Mouse (Mus musculus) lung, postnatal 10 days (tissue): ENCODE results near the gene Rad9a.

Source experiments
- DNase-seq: peaks from one replicate; pipeline ENCODE4 v3.0.0; 2021

Gene Rad9a

GRCm38 (mm10) chr19:4162646-4163542 is 38.6 kb downstream of the Rad9a start, which contains the start of gene Rps6kb2:
Rps6kb2 (minus strand) TSS chr19:4163354.
- peak; percentile 97 for DNase-seq

DNA sequence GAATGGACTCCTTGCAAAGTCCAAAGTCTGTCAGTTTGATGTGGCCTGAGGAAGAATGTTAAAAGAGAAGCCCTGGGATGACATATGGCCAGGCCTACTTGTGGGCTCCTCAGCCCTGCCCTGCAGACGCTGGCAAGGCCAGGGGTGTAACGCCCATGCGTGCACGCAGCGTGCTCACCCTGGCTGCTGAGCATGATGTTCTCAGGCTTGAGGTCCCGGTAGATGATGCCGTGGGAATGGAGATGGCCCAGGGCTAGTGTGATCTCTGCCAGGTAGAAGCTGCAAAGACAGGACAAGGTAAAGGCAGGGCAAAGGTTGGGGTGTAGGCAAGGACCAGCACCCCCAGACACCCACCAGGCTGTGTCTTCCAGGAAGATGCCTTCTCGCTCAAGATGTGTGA is 42.4 kb downstream of the Rad9a start:
- DNase-seq, result no peak

- DNase-seq, result no peak
These were observed 44.7 kb downstream of the Rad9a start for GRCm38 (mm10) chr19:4156771-4157170.

GRCm38 (mm10) chr19:4156073-4156579 is 45.3 kb downstream of the Rad9a start:
- no peak for DNase-seq

DNA sequence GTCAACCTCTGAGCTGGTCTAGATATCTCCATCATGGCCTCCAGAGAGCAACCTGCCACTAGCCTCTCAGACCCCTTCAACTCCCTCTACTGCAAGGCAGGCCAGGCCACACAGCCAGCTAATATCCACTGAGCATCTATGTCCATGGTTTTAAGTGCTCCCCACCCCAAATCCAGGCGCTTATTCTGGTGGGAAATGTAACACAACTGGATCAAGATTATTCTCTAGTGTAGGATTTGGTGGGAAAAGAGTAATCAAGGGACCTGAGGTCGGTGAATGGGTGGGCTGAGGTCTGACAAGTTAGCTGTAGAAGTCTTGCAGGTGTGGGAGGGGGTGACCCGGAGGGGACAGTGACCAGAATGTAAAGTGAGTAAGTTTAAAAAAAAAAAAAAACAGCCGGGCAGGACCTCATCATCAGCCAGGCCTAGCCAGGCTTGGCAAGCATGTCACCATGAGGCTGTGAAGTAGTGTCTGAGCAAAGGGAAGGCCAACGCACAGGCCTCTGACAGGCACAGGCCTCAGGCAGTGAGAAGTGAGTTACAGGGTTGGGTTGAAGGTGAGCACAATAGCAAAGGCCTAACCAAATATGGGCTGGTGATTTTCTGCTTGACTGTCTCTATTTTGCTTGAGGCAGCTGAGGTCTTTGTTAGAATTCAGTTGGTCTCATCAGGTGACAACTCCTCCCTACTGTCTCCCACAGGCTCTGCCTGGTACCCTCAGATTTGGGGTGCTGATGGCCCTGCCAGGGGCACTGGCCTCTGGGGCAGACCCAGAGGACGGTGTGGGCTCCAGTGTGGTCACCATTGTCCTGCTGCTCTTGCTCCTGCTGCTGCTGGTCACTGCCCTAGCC is 46.0 kb downstream of the Rad9a start:
- no peak for DNase-seq

DNA sequence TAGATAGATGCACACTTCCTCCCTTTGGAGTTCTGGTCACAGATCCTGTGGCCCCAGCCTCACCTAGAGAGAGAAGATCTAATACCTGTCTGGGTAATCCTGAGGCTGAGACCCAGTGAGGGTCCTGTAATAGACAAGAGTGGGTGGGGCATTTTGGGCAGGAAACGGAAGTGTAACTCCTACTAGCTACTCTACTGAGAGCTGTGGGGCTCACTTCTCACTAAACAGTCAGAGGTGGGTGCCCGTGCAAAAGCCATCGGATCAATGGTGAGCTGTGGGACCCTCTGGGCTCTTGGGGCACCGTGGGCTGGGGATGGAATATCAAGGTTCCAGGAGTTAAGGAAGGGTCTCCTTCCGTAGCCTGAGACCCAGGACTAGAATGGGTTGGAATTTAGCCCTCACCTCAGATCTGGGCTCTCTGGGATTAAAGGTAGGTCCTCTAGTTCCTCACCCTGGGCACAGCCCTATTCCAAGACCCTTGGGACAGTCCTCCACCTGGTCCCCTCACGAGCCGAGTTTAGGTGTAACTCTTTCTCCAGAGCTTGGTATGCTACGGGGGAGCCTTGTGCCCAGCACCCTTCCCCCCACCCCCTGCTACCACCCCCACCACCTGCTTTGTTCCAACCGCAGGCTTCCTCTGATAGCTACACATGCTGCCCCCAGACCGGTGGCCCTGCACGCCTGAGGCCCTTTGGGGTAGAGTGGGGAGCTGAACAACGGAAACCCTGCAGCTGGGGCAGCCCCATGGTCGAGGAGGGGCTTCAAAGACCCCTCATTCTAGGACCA is 46.8 kb downstream of the Rad9a start:
- no peak for DNase-seq

GRCm38 (mm10) chr19:4153232-4153654 is 48.2 kb downstream of the Rad9a start, which contains the start of gene Ptprcap:
Ptprcap (plus strand) TSS chr19:4153604.
- no peak for DNase-seq

DNA sequence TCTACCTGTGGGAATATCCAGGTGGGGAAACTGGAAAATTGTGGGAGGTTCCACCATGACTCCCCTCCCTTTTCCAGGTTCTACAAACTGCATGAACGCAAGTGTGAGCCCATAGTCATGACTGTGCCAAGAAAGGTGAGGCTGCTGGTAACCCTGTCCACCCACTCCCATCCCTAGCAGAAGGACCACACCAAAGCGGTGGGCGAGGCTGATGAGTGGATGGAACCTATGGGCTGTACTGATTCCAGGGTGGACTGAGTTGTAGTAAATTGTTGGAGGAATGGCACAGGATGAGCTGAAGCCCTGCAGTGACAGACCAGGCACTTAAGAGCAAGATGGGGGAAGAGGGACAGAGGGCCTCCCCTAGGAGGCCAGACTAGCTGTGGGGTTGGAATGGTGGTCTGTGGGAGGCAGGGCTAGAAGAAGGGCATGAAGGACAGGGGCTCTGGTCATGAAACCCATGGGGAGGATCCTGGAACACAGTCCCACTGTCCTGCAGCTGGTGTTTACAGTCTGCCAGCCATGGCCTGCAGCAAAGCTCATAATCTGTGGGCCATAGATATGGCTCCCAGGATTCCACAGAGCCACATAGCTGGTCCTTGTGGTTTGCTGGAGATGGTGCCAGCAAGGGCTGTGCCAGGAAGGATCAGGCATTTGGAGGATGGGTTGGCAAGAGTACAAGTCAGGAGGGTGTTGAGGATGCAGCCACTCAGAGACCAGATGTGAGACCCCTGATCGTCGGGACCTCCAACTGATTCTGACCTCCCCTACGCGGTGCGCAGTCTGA is 48.8 kb downstream of the Rad9a start:
- no peak for DNase-seq

- DNase-seq, result no peak
These were observed 49.6 kb downstream of the Rad9a start for GRCm38 (mm10) chr19:4151898-4152297.

GRCm38 (mm10) chr19:4151488-4151860 is 50.0 kb downstream of the Rad9a start:
- DNase-seq, result no peak

DNA sequence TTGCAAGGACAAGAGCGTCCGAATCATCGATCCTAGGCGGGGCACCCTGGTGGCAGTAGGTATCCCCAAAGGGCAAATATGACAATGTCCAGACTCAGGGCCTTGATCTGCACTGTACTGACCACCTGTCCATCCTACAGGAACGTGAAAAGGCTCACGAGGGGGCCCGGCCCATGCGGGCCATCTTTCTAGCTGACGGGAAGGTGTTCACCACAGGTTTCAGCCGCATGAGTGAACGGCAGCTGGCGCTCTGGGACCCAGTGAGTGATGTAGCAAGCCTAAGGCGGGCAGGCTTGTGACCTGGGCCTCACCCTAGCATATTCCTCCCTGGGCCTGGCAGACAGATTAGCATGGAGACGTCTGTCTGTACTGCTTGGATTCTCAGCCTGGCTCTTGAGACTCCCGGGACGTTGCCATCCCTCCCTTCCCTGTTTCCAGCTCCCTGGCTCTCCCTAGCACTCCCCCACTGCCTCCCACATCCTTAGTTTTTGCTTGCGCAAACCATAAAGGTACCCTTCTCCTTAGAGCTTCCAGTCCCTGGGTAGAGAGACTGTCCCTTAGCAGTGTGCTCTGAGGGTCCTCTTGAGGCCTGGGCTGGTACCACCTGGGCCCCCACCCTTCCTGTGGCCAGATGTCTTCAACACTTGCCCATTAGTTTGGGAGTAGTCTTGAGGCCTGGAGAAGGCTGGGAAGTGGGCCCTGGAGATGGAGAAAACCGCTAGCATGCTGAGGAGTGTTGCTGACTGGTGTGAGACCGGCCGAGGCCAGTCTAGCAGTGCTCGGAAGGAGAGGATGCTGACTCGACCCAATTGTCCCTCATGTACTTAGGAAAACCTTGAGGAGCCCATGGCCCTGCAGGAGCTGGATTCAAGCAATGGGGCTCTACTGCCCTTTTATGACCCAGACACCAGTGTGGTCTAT is 50.6 kb downstream of the Rad9a start:
- no peak for DNase-seq

GRCm38 (mm10) chr19:4149764-4150461 is 51.5 kb downstream of the Rad9a start:
- DNase-seq, result no peak

DNA sequence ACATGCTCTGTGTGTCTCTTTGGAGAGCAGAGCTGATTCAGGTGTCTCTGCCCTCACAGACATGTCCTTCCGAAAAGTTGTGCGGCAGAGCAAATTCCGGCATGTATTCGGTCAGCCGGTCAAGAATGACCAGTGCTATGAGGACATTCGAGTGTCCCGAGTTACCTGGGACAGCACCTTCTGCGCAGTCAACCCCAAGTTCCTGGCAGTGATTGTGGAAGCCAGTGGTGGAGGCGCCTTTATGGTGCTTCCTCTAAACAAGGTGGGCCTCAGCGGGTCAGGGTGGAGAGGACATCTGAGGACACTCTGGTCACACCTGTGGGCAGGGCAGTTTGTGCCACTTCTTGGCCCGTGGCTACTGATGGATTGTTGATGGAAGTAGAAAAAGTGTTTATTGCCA is 52.2 kb downstream of the Rad9a start:
- no peak for DNase-seq

- DNase-seq, result no peak
These were observed 52.6 kb downstream of the Rad9a start for GRCm38 (mm10) chr19:4148819-4149218.

DNA sequence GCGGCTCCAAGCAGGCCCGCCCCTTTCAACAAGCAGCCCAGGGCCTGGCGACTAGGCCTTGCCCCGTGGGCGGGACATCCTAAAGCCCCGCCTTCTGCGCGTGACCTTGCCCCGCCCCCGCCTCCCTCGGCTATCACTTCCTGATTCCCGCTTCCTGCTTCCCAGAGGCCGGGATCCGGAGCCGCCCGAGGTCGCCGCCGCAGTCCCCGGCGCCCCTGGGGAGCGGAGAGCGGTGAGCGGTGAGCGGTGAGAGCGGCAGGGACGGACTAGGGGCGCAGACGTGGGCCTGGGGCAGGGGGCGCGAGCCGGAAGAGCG is 53.0 kb downstream of the Rad9a start, which contains the start of gene Coro1b:
Coro1b (plus strand) TSS at position 129 of the 316 bp plus-strand sequence.
- DNase-seq, result peak; percentile 98

GRCm38 (mm10) chr19:4147782-4148490 is 53.5 kb downstream of the Rad9a start:
- no peak for DNase-seq

DNA sequence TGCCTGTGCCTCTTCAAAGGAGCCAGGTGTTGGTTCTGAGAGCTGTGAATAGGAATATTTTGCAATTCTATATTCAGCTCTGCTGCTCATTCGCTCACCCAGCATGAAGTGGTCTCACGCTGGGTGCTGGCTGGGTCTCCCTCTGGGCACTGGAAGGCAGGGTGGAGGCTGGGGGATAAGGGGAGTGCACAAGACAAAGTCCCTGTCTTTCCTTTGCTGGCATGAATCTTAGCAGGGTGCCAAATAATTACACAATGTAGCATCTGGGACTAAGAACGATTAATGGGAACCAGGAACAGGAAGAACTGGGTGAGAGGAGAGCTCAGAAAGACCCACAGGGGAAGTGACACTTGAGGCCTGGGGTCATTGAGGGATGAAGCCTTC is 54.4 kb downstream of the Rad9a start:
- DNase-seq, result no peak

- DNase-seq, result no peak
These were observed 55.0 kb downstream of the Rad9a start for GRCm38 (mm10) chr19:4146366-4147021.

- DNase-seq, result no peak
These were observed 55.5 kb downstream of the Rad9a start for GRCm38 (mm10) chr19:4145936-4146335.
